ENCODE assay signal across 9 mouse cellular contexts in the genomic region with DNA sequence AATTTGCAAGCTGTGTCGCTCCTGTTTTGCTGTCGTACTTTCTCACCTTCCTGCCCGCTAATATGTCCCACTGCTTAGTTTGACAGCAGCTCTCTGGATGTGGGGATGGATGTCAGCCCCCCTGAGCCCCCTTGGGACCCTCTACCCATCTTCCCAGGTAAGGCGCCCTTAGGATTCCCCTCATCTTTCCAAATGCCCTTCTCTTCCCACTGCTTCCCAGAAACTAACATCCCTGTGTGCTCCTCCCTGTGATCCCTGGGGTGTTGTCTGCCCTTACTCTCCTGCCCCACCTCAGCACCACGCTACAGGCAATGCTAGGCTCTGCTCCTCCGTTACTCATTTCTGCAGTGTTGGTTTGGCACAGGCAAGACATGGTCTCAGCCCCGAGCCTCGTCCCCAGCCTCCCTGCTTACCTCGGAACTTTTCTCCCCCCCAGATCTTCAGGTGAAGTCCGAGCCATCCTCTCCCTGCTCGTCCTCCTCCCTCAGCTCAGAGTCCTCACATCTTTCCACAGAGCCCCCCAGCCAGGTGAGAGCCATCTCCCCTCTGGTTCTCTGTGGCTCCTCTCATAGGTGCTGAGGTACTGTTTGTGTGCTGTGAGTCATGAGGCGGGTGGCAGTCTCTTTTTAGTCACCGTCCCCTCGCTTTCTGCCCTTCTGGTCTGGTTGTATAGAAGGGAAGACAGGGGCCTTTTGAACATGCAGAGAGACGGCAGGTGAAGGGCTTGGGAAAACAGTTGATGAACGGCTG. TPM values are rescaled to one million over a fixed set of nuclear protein-coding genes. Genes with fewer than 3 reads are reported as not detected.
A peak's percentile ranks its signal among the peaks of the same experiment; 100 is the strongest.
DNase-seq lines count a peak whose midpoint lies in the region; ATAC-seq and TF ChIP-seq lines count a peak whose summit lies in the region.
"Had no signal": no experiment of that assay in that cellular context is flagged by ENCODE, and none has a peak within 500 bp of the region (broad histone marks: within the 10 kb centered on the region; RNA-seq: fewer than 3 reads in every experiment).

No protein-coding gene starts in this region.

- H3K27me3 ChIP-seq in kidney, postnatal 0 days (ENCODE audit: insufficient read depth, low read length): no peaks in the 10 kb centered on the region
- no peaks in the 10 kb centered on the region for H3K27me3 ChIP-seq in embryonic facial prominence, embryonic 13.5 days
- no peaks in the 10 kb centered on the region for H3K27me3 ChIP-seq in hindbrain, postnatal 0 days (ENCODE audit: insufficient read depth, low read length)
- H3K27me3 ChIP-seq in midbrain, embryonic 16.5 days (ENCODE audit: control insufficient read depth, insufficient read depth, low read depth, low read length): no peaks in the 10 kb centered on the region

- peak overlapping the region; percentile 83; the same call in 1 of the 2 replicates for H3K4me2 ChIP-seq in kidney, postnatal 0 days (ENCODE audit: low read length)
- peak overlapping the region; percentile 91 for H3K4me2 ChIP-seq in embryonic facial prominence, embryonic 13.5 days
- peak overlapping the region; percentile 89 for H3K4me2 ChIP-seq in hindbrain, postnatal 0 days (ENCODE audit: low read depth, low read length)
- peak overlapping the region; percentile 71 for H3K4me2 ChIP-seq in midbrain, embryonic 16.5 days (ENCODE audit: low read length)

- 0 out of 2 replicates have a peak overlapping the region, but pooled peaks have one; percentile 99 for H3K4me3 ChIP-seq in kidney, postnatal 0 days (replicated peaks; ENCODE audit: low read depth, low read length)
- H3K4me3 ChIP-seq in embryonic facial prominence, embryonic 13.5 days: peak overlapping the region; percentile 100
- peak overlapping the region; percentile 72; the same call in 1 of the 2 replicates for H3K4me3 ChIP-seq in hindbrain, postnatal 0 days (ENCODE audit: low read length)
- H3K4me3 ChIP-seq in midbrain, embryonic 16.5 days (ENCODE audit: low read depth, low read length): peak overlapping the region; percentile 88; the same call in 1 of the 2 replicates

- no peak overlapping the region for H3K9ac ChIP-seq in kidney, postnatal 0 days (ENCODE audit: low read depth, low read length)
- peak overlapping the region; percentile 88 for H3K9ac ChIP-seq in embryonic facial prominence, embryonic 13.5 days
- peak overlapping the region; percentile 83; the same call in 1 of the 2 replicates for H3K9ac ChIP-seq in hindbrain, postnatal 0 days (replicated peaks; ENCODE audit: low read length)
- H3K9ac ChIP-seq in midbrain, embryonic 16.5 days (ENCODE audit: low read depth, low read length): peak overlapping the region; percentile 91; the same call in 1 of the 2 replicates

- peaks cover 15% of the 10 kb centered on the region for H3K4me1 ChIP-seq in kidney, postnatal 0 days (replicated peaks; ENCODE audit: insufficient read depth, low read length)
- peaks cover 31% of the 10 kb centered on the region for H3K4me1 ChIP-seq in embryonic facial prominence, embryonic 13.5 days
- H3K4me1 ChIP-seq in hindbrain, postnatal 0 days (ENCODE audit: insufficient read depth, low read length): peaks cover 13% of the 10 kb centered on the region
- peaks cover 29% of the 10 kb centered on the region for H3K4me1 ChIP-seq in midbrain, embryonic 16.5 days (ENCODE audit: control insufficient read depth, insufficient read depth, low read length)

- no peak for ATAC-seq in kidney, postnatal 0 days (replicated peaks; ENCODE audit: low FRiP score, low read depth)
- ATAC-seq in embryonic facial prominence, embryonic 13.5 days (ENCODE audit: insufficient number of reproducible peaks, insufficient read depth, low FRiP score, low TSS enrichment, low read depth): no peak
- no peak for ATAC-seq in hindbrain, postnatal 0 days
- no peak for ATAC-seq in midbrain, embryonic 16.5 days

- H3K36me3 ChIP-seq in kidney, postnatal 0 days (ENCODE audit: insufficient read depth, low read length): peaks cover 39% of the 10 kb centered on the region
- H3K36me3 ChIP-seq in embryonic facial prominence, embryonic 13.5 days: peaks cover 46% of the 10 kb centered on the region
- H3K36me3 ChIP-seq in hindbrain, postnatal 0 days (ENCODE audit: insufficient read depth, low read length): peaks cover 37% of the 10 kb centered on the region
- H3K36me3 ChIP-seq in midbrain, embryonic 16.5 days (ENCODE audit: control insufficient read depth, insufficient read depth, low read length): peaks cover 30% of the 10 kb centered on the region

- H3K9me3 ChIP-seq in kidney, postnatal 0 days (replicated peaks; ENCODE audit: low read length): no peaks in the 10 kb centered on the region
- no peaks in the 10 kb centered on the region for H3K9me3 ChIP-seq in embryonic facial prominence, embryonic 13.5 days
- H3K9me3 ChIP-seq in hindbrain, postnatal 0 days (ENCODE audit: low read length): no peaks in the 10 kb centered on the region
- no peaks in the 10 kb centered on the region for H3K9me3 ChIP-seq in midbrain, embryonic 16.5 days (replicated peaks; ENCODE audit: control insufficient read depth, low read length, poor library complexity, severe bottlenecking)

- no peak for TF ChIP-seq CTCF in kidney, postnatal 0 days (IDR thresholded peaks at IDR 0.05; ENCODE audit: low read depth)
- no peak for TF ChIP-seq CTCF in hindbrain, postnatal 0 days (IDR thresholded peaks at IDR 0.05; ENCODE audit: low read depth)

- WGBS in kidney, postnatal 0 days: 70% methylated on average over 16 of the region's 16 CpGs
- WGBS in embryonic facial prominence, embryonic 13.5 days: 77% methylated on average over 16 of the region's 16 CpGs
- WGBS in hindbrain, postnatal 0 days: 86% methylated on average over 16 of the region's 16 CpGs
- WGBS in midbrain, embryonic 16.5 days: 88% methylated on average over 16 of the region's 16 CpGs

- no peak overlapping the region for H3K27ac ChIP-seq in kidney, postnatal 0 days
- no peak overlapping the region for H3K27ac ChIP-seq in embryonic facial prominence, embryonic 13.5 days
- no peak overlapping the region for H3K27ac ChIP-seq in hindbrain, postnatal 0 days
- H3K27ac ChIP-seq in midbrain, embryonic 16.5 days (ENCODE audit: low read length): no peak overlapping the region

- DNase-seq in kidney, postnatal 0 days (ENCODE audit: low spot score): no peak
- DNase-seq in kidney, postnatal 14 days: no peak
- DNase-seq in hindbrain, postnatal 0 days (ENCODE audit: low spot score): no peak
- DNase-seq in spleen, adult 18-20 months: no peak
- DNase-seq in ovary, postnatal 36 days (ENCODE audit: low spot score): no peak
- DNase-seq in right cerebral cortex, postnatal 14 days: no peak

RNA-seq across cellular contexts. Expression of a gene that starts 1.4 kb away (rescaled TPM):
- 62.0 and 65.8 TPM in 2 replicates for polyA plus RNA-seq in kidney, postnatal 0 days (2015; fragmentation: Nextera tagmentation; extraction: Ambion mirVana)
- 97.8 and 106 TPM in 2 replicates for polyA plus RNA-seq in embryonic facial prominence, embryonic 13.5 days (2015; fragmentation: Nextera tagmentation; extraction: Ambion mirVana)
- 53.6 and 70.6 TPM in 2 replicates for total RNA-seq in hindbrain, postnatal 0 days (2014; rRNA removed)
- 74.2 and 78.2 TPM in 2 replicates for polyA plus RNA-seq in hindbrain, postnatal 0 days (2015; fragmentation: Nextera tagmentation; extraction: Ambion mirVana)
- polyA plus RNA-seq in midbrain, embryonic 16.5 days (2015; fragmentation: Nextera tagmentation; extraction: Ambion mirVana): 119 and 123 TPM in 2 replicates

RNA-seq across cellular contexts. Expression of a gene that starts 3.8 kb away (rescaled TPM):
- polyA plus RNA-seq in kidney, postnatal 0 days (2015; fragmentation: Nextera tagmentation; extraction: Ambion mirVana): 16.4 and 18.6 TPM in 2 replicates
- polyA plus RNA-seq in embryonic facial prominence, embryonic 13.5 days (2015; fragmentation: Nextera tagmentation; extraction: Ambion mirVana): 15.0 and 18.0 TPM in 2 replicates
- 4.9 and 6.1 TPM in 2 replicates for total RNA-seq in hindbrain, postnatal 0 days (2014; rRNA removed)
- polyA plus RNA-seq in hindbrain, postnatal 0 days (2015; fragmentation: Nextera tagmentation; extraction: Ambion mirVana): 10.4 and 11.8 TPM in 2 replicates
- polyA plus RNA-seq in midbrain, embryonic 16.5 days (2015; fragmentation: Nextera tagmentation; extraction: Ambion mirVana): 15.4 and 17.9 TPM in 2 replicates

RNA-seq across cellular contexts. Expression of a gene that starts 19.0 kb away (rescaled TPM):
- polyA plus RNA-seq in kidney, postnatal 0 days (2015; fragmentation: Nextera tagmentation; extraction: Ambion mirVana): 0.36 and 0.55 TPM in 2 replicates
- 0.55 and 0.78 TPM in 2 replicates for polyA plus RNA-seq in embryonic facial prominence, embryonic 13.5 days (2015; fragmentation: Nextera tagmentation; extraction: Ambion mirVana)
- 7.5 and 8.1 TPM in 2 replicates for total RNA-seq in hindbrain, postnatal 0 days (2014; rRNA removed)
- polyA plus RNA-seq in hindbrain, postnatal 0 days (2015; fragmentation: Nextera tagmentation; extraction: Ambion mirVana): 7.3 and 7.9 TPM in 2 replicates
- 10.3 and 11.5 TPM in 2 replicates for polyA plus RNA-seq in midbrain, embryonic 16.5 days (2015; fragmentation: Nextera tagmentation; extraction: Ambion mirVana)
- total RNA-seq: liver, adult 2 months had no signal

RNA-seq across cellular contexts. Expression of a gene that starts 20.0 kb away (rescaled TPM):
- 62.9 and 65.5 TPM in 2 replicates for polyA plus RNA-seq in kidney, postnatal 0 days (2015; fragmentation: Nextera tagmentation; extraction: Ambion mirVana)
- 21.6 and 22.2 TPM in 2 replicates for polyA plus RNA-seq in embryonic facial prominence, embryonic 13.5 days (2015; fragmentation: Nextera tagmentation; extraction: Ambion mirVana)
- 33.6 and 42.3 TPM in 2 replicates for total RNA-seq in hindbrain, postnatal 0 days (2014; rRNA removed)
- 17.9 and 20.0 TPM in 2 replicates for polyA plus RNA-seq in hindbrain, postnatal 0 days (2015; fragmentation: Nextera tagmentation; extraction: Ambion mirVana)
- polyA plus RNA-seq in midbrain, embryonic 16.5 days (2015; fragmentation: Nextera tagmentation; extraction: Ambion mirVana): 19.9 and 21.0 TPM in 2 replicates

RNA-seq across cellular contexts. Expression of a gene that starts 22.0 kb away (rescaled TPM):
- polyA plus RNA-seq in kidney, postnatal 0 days (2015; fragmentation: Nextera tagmentation; extraction: Ambion mirVana): 0.19 and 0.26 TPM in 2 replicates
- 0.03 and 0.04 TPM in 2 replicates for polyA plus RNA-seq in embryonic facial prominence, embryonic 13.5 days (2015; fragmentation: Nextera tagmentation; extraction: Ambion mirVana)
- 3.1 and 4.0 TPM in 2 replicates for total RNA-seq in hindbrain, postnatal 0 days (2014; rRNA removed)
- polyA plus RNA-seq in hindbrain, postnatal 0 days (2015; fragmentation: Nextera tagmentation; extraction: Ambion mirVana): 0.16 and 0.28 TPM in 2 replicates
- 0.14 and 0.15 TPM in 2 replicates for polyA plus RNA-seq in midbrain, embryonic 16.5 days (2015; fragmentation: Nextera tagmentation; extraction: Ambion mirVana)
